8 mouse cellular contexts compared by ENCODE assay signal in genomic region chr6:127109402-127109930, GRCm38 (mm10). TPM values are rescaled to one million over a fixed set of nuclear protein-coding genes. Genes with fewer than 3 reads are reported as not detected.
DNase-seq lines count a peak whose midpoint lies in the region; ATAC-seq lines count a peak whose summit lies in the region.

Gene Tigar, minus strand, starts transcription at chr6:127109557.

- peak; percentile 89 for DNase-seq in adipocyte (ENCODE audit: low spot score)
- DNase-seq in embryo, embryonic 10 days (ENCODE audit: low spot score): peak; percentile 96
- peak; percentile 88 for DNase-seq in gastrocnemius, postnatal 10 days
- DNase-seq in induced T-regulatory cell, adult 2 months (ENCODE audit: low read depth): peak; percentile 97
- DNase-seq in left cerebral cortex, adult 9 months (ENCODE audit: low spot score in 2 of 2): peak; percentile 86 to 94
- DNase-seq in right cerebral cortex, postnatal 14 days: peak; percentile 91
- peak; percentile 89 to 92 for DNase-seq in urinary bladder, postnatal 36 days (ENCODE audit: low spot score in 2 of 2)

- peak; percentile 97 for ATAC-seq in megakaryocyte progenitor cell, adult 5-6 weeks (replicated peaks; ENCODE audit: poor library complexity)

RNA-seq across cellular contexts. Expression of gene Tigar, which starts in this region (rescaled TPM):
- 1 to 10 TPM; 8.3 to 8.9 TPM for total RNA-seq in gastrocnemius, postnatal 10 days (2021)
- 8.4 and 9.8 TPM in 2 replicates for total RNA-seq in megakaryocyte progenitor cell, adult 5-6 weeks (2015)
- 8.0 and 13.7 TPM in 2 replicates for total RNA-seq in megakaryocyte progenitor cell, adult 5-6 weeks (2017)

Comparison
In these comparisons a context has a peak if more than half of its experiments do, and no peak if none do; other contexts are left out.
1. Peak in every context shown above with its lines: DNase-seq and ATAC-seq.